ENCODE assay signal across 9 mouse cellular contexts in the genomic region with DNA sequence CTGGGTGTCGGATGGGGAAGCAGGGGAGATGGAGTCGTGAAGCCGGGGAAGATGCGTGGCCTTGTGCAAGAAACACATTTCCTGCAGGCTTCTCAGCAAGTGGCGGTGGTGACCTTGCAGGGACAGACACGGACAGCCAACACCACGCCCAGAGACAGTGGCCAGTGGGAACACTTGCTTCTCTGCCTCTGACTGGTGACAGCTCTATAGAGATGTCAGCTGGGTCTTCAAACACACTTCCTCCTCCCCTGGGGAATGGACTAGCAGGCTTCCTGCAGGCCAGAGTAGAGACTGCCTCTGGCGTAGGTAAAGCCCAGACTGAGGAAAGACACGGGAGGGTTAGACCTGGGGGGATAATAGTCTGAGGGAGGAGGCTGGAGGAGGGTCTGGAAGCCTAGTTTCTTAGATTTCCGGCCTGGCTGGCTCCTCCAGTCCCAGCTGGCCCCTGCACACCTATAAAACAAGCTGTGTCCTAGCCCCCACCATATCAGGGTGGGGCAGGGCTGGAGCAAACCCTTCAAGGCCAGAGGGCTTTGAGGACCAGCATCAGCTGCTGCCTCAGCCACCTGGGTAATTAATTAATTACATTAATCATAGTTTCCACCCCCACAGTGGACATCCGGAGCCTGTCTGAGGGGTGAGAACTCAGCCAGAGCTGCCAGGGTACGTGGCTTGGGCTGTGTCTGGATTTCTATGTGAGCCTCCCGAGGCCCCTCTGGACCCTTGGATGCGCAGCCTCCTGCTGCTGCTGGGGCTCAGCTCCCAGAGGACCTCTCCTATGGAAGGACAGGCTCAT. TPM values are rescaled to one million over a fixed set of nuclear protein-coding genes. Genes with fewer than 3 reads are reported as not detected.
DNase-seq lines count a peak whose midpoint lies in the region; ATAC-seq and TF ChIP-seq lines count a peak whose summit lies in the region.
"Had no signal": no experiment of that assay in that cellular context is flagged by ENCODE, and none has a peak within 500 bp of the region (broad histone marks: within the 10 kb centered on the region; RNA-seq: fewer than 3 reads in every experiment).

No protein-coding gene starts in this region.

- WGBS in limb, embryonic 10.5 days, result 69% methylated on average over 14 of the region's 14 CpGs
- 58% methylated on average over 14 of the region's 14 CpGs for WGBS in cerebellum, adult 2 months

- peaks cover 55% of the 10 kb centered on the region for H3K4me1 ChIP-seq in limb, embryonic 10.5 days
- no peaks in the 10 kb centered on the region; the same call in 1 of the 2 replicates for H3K4me1 ChIP-seq in cerebellum, adult 2 months (ENCODE audit: control insufficient read depth, insufficient read depth, low read length)

- H3K27me3 ChIP-seq in limb, embryonic 10.5 days (ENCODE audit: low read depth, poor library complexity, severe bottlenecking), result no peaks in the 10 kb centered on the region
- H3K27me3 ChIP-seq in cerebellum, adult 2 months (ENCODE audit: control insufficient read depth, insufficient read depth, low read length), result no peaks in the 10 kb centered on the region

- no peak for TF ChIP-seq POLR2A in cerebellum, adult 2 months (IDR thresholded peaks at IDR 0.05; ENCODE audit: borderline replicate concordance, insufficient read depth, low read length)

- H3K36me3 ChIP-seq in limb, embryonic 10.5 days, result peaks cover 43% of the 10 kb centered on the region

- intact Hi-C loops in heart, postnatal 25 days (cut with DNase I), result no loop called here

- H3K9me3 ChIP-seq in limb, embryonic 10.5 days (replicated peaks), result no peaks in the 10 kb centered on the region

- DNase-seq in retina, embryonic 14.5 days (ENCODE audit: low spot score), result peak; percentile 31
- DNase-seq in retina, postnatal 1 day, result no peak
- DNase-seq in heart, postnatal 25 days (ENCODE audit: low spot score), result peak; percentile 48
- DNase-seq in limb, embryonic 10.5 days (ENCODE audit: low spot score), result no peak
- DNase-seq in thymus, postnatal 0 days (ENCODE audit: low spot score), result no peak
- no peak for DNase-seq in thymus, adult 18-20 months
- no peak for DNase-seq in cerebellum, adult 2 months

- no peak overlapping the region for H3K4me3 ChIP-seq in limb, embryonic 10.5 days
- H3K4me3 ChIP-seq in cerebellum, adult 2 months (replicated peaks; ENCODE audit: insufficient read depth, low read depth, low read length), result no peak overlapping the region

- ATAC-seq in frontal cortex, adult (ENCODE audit: low TSS enrichment), result no peak

- TF ChIP-seq CTCF in cerebellum, adult 2 months (IDR thresholded peaks at IDR 0.05; ENCODE audit: borderline replicate concordance, insufficient read depth, low read depth, low read length), result no peak

- 0 out of 2 replicates have a peak overlapping the region, but pooled peaks have one; percentile 12 for H3K27ac ChIP-seq in limb, embryonic 10.5 days
- no peak overlapping the region for H3K27ac ChIP-seq in cerebellum, adult 2 months (ENCODE audit: insufficient read depth, low read length)

RNA-seq across cellular contexts. Expression of gene Nectin2, which starts 5.5 kb away (rescaled TPM):
- total RNA-seq in heart, postnatal 25 days (2021), result 10 to 100 TPM; 31.1 to 31.9 TPM
- polyA plus RNA-seq in limb, embryonic 10.5 days (2016; fragmentation: Nextera tagmentation; extraction: Ambion mirVana), result 78.1 and 87.9 TPM in 2 replicates
- polyA plus RNA-seq in thymus, postnatal 0 days (2015; fragmentation: Nextera tagmentation; extraction: Ambion mirVana), result 7.0 and 7.1 TPM in 2 replicates
- polyA plus RNA-seq in cerebellum, adult 2 months (2012; rRNA removed), result 8.9 and 9.3 TPM in 2 replicates

RNA-seq across cellular contexts. Expression of gene Bcam, which starts 26.0 kb away (rescaled TPM):
- total RNA-seq in heart, postnatal 25 days (2021), result 100 to 1,000 TPM; 220 to 229 TPM
- 53.8 and 58.6 TPM in 2 replicates for polyA plus RNA-seq in limb, embryonic 10.5 days (2016; fragmentation: Nextera tagmentation; extraction: Ambion mirVana)
- polyA plus RNA-seq in thymus, postnatal 0 days (2015; fragmentation: Nextera tagmentation; extraction: Ambion mirVana), result 29.7 and 30.9 TPM in 2 replicates
- 24.7 and 25.3 TPM in 2 replicates for polyA plus RNA-seq in cerebellum, adult 2 months (2012; rRNA removed)

RNA-seq across cellular contexts. Expression of gene Tomm40, which starts 29.6 kb away (rescaled TPM):
- 100 to 1,000 TPM; 112 to 113 TPM for total RNA-seq in heart, postnatal 25 days (2021)
- polyA plus RNA-seq in limb, embryonic 10.5 days (2016; fragmentation: Nextera tagmentation; extraction: Ambion mirVana), result 244 and 285 TPM in 2 replicates
- 132 and 140 TPM in 2 replicates for polyA plus RNA-seq in thymus, postnatal 0 days (2015; fragmentation: Nextera tagmentation; extraction: Ambion mirVana)
- polyA plus RNA-seq in cerebellum, adult 2 months (2012; rRNA removed), result 125 TPM in 2 replicates

RNA-seq across cellular contexts. Expression of gene Apoe, which starts 45.8 kb away (rescaled TPM):
- total RNA-seq in heart, postnatal 25 days (2021), result 100 to 1,000 TPM; 309 to 319 TPM
- 63.0 and 83.6 TPM in 2 replicates for polyA plus RNA-seq in limb, embryonic 10.5 days (2016; fragmentation: Nextera tagmentation; extraction: Ambion mirVana)
- 624 and 627 TPM in 2 replicates for polyA plus RNA-seq in thymus, postnatal 0 days (2015; fragmentation: Nextera tagmentation; extraction: Ambion mirVana)
- 2,800 and 2,936 TPM in 2 replicates for polyA plus RNA-seq in cerebellum, adult 2 months (2012; rRNA removed)

RNA-seq across cellular contexts. Expression of gene Cblc, which starts 51.8 kb away (rescaled TPM):
- total RNA-seq in heart, postnatal 25 days (2021), result under 1 TPM in 1 of 2 experiments, not detected in 1; 0.73 TPM
- polyA plus RNA-seq in limb, embryonic 10.5 days (2016; fragmentation: Nextera tagmentation; extraction: Ambion mirVana), result 1.4 and 1.6 TPM in 2 replicates
- polyA plus RNA-seq in thymus, postnatal 0 days (2015; fragmentation: Nextera tagmentation; extraction: Ambion mirVana), result 2.6 and 4.2 TPM in 2 replicates
- polyA plus RNA-seq in cerebellum, adult 2 months (2012; rRNA removed), result not detected in 2 replicates
- total RNA-seq: MEL had no signal

Comparison
In these comparisons a context has a peak if more than half of its experiments do, and no peak if none do; other contexts are left out.
1. DNase-seq: peak in retina, embryonic 14.5 days (single experiment) and heart, postnatal 25 days (single experiment); none in retina, postnatal 1 day (single experiment), limb, embryonic 10.5 days (single experiment), thymus, postnatal 0 days (single experiment), thymus, adult 18-20 months (0 of 2) and cerebellum, adult 2 months (0 of 2).